In genomic region chr5:36691423-36691822, GRCm38 (mm10) we compare ENCODE assay signal across 15 mouse cellular contexts. TPM values are rescaled to one million over a fixed set of nuclear protein-coding genes. Genes with fewer than 3 reads are reported as not detected.
DNase-seq lines count a peak whose midpoint lies in the region; ATAC-seq and TF ChIP-seq lines count a peak whose summit lies in the region.
"Had no signal": no experiment of that assay in that cellular context is flagged by ENCODE, and none has a peak within 500 bp of the region (broad histone marks: within the 10 kb centered on the region; RNA-seq: fewer than 3 reads in every experiment).

No protein-coding gene starts in this region.

- H3K27ac ChIP-seq in liver, embryonic 11.5 days (ENCODE audit: low read depth, low read length), result no peak overlapping the region
- H3K27ac ChIP-seq in liver, postnatal 0 days (ENCODE audit: low read depth), result 0 out of 2 replicates have a peak overlapping the region, but pooled peaks have one; percentile 26
- H3K27ac ChIP-seq in midbrain, embryonic 13.5 days, result no peak overlapping the region
- H3K27ac ChIP-seq: kidney, embryonic 15.5 days; layer of hippocampus, adult 2 months; left cerebral cortex, adult 2 months; limb, embryonic 13.5 days had no signal

- H3K36me3 ChIP-seq in liver, embryonic 11.5 days (ENCODE audit: control insufficient read depth, insufficient read depth, low read length), result peaks cover 4% of the 10 kb centered on the region; the same call in 1 of the 2 replicates
- H3K36me3 ChIP-seq in liver, postnatal 0 days (replicated peaks; ENCODE audit: insufficient read depth, low read length), result peaks cover 8% of the 10 kb centered on the region
- H3K36me3 ChIP-seq in midbrain, embryonic 13.5 days, result peaks cover 16% of the 10 kb centered on the region

- H3K27me3 ChIP-seq in liver, embryonic 11.5 days (replicated peaks; ENCODE audit: control insufficient read depth, insufficient read depth, low read length), result no peaks in the 10 kb centered on the region
- H3K27me3 ChIP-seq in liver, postnatal 0 days (ENCODE audit: insufficient read depth, low read length), result no peaks in the 10 kb centered on the region
- no peaks in the 10 kb centered on the region for H3K27me3 ChIP-seq in midbrain, embryonic 13.5 days
- H3K27me3 ChIP-seq: kidney, embryonic 15.5 days; limb, embryonic 13.5 days had no signal

- peak; percentile 37 for DNase-seq in liver
- DNase-seq in liver, embryonic 11.5 days (ENCODE audit: low spot score), result no peak
- peak; percentile 47 to 50 for DNase-seq in adrenal gland, postnatal 36 days
- peak; percentile 31 for DNase-seq in liver, postnatal 0 days
- no peak for DNase-seq in embryo, embryonic 9.5 days (ENCODE audit: extremely low spot score)
- DNase-seq: cerebellum, adult 9-11 months; embryo, embryonic 11 days; spleen, adult 18-20 months had no signal

- H3K4me2 ChIP-seq in liver, embryonic 11.5 days, result no peak overlapping the region
- no peak overlapping the region for H3K4me2 ChIP-seq in liver, postnatal 0 days (ENCODE audit: low read depth, low read length)
- no peak overlapping the region for H3K4me2 ChIP-seq in midbrain, embryonic 13.5 days (replicated peaks)
- H3K4me2 ChIP-seq: kidney, embryonic 15.5 days; limb, embryonic 13.5 days had no signal

- no peaks in the 10 kb centered on the region for H3K9me3 ChIP-seq in liver, embryonic 11.5 days (ENCODE audit: control insufficient read depth, low read length)
- H3K9me3 ChIP-seq in liver, postnatal 0 days (ENCODE audit: low read length), result no peaks in the 10 kb centered on the region
- H3K9me3 ChIP-seq in midbrain, embryonic 13.5 days, result 0 out of 2 replicates have a peak, but pooled peaks cover 4% of the 10 kb centered on the region
- H3K9me3 ChIP-seq: limb, embryonic 13.5 days had no signal

- TF ChIP-seq CTCF in liver, postnatal 0 days (IDR thresholded peaks at IDR 0.05; ENCODE audit: low read depth), result no peak

- no peak overlapping the region for H3K9ac ChIP-seq in liver, embryonic 11.5 days (ENCODE audit: low read depth, low read length)
- H3K9ac ChIP-seq in liver, postnatal 0 days (replicated peaks), result no peak overlapping the region
- no peak overlapping the region for H3K9ac ChIP-seq in midbrain, embryonic 13.5 days (replicated peaks)
- H3K9ac ChIP-seq: kidney, embryonic 15.5 days; limb, embryonic 13.5 days had no signal

- ATAC-seq in liver, embryonic 11.5 days (replicated peaks; ENCODE audit: low FRiP score), result no peak
- 0 out of 2 replicates have a peak, but pooled peaks have one; percentile 17 for ATAC-seq in erythroid progenitor cell, adult 5-6 weeks (replicated peaks; ENCODE audit: low FRiP score, poor library complexity, severe bottlenecking)
- no peak for ATAC-seq in liver, postnatal 0 days
- ATAC-seq in midbrain, embryonic 13.5 days, result no peak
- ATAC-seq: hindbrain, embryonic 16.5 days had no signal

- 38% methylated on average over 1 of the region's 1 CpGs for WGBS in liver, embryonic 11.5 days
- 20% methylated on average over 1 of the region's 1 CpGs for WGBS in liver, postnatal 0 days (ENCODE audit: insufficient replicate concordance)
- WGBS in midbrain, embryonic 13.5 days, result 90% methylated on average over 1 of the region's 1 CpGs

- no peak for TF ChIP-seq EP300 in liver, postnatal 0 days (IDR thresholded peaks at IDR 0.05; ENCODE audit: low read depth)

- H3K4me1 ChIP-seq in liver, embryonic 11.5 days (replicated peaks; ENCODE audit: control insufficient read depth, insufficient read depth, low read length), result peaks cover 21% of the 10 kb centered on the region
- peaks cover 38% of the 10 kb centered on the region for H3K4me1 ChIP-seq in liver, postnatal 0 days (ENCODE audit: insufficient read depth)
- H3K4me1 ChIP-seq in midbrain, embryonic 13.5 days (replicated peaks), result peaks cover 33% of the 10 kb centered on the region

- H3K4me3 ChIP-seq in liver, embryonic 11.5 days (ENCODE audit: low read depth, low read length), result no peak overlapping the region
- no peak overlapping the region for H3K4me3 ChIP-seq in liver, postnatal 0 days (ENCODE audit: low read depth, low read length)
- no peak overlapping the region for H3K4me3 ChIP-seq in midbrain, embryonic 13.5 days (replicated peaks)
- H3K4me3 ChIP-seq: kidney, embryonic 15.5 days; layer of hippocampus, adult 2 months; left cerebral cortex, adult 2 months; limb, embryonic 13.5 days had no signal

RNA-seq across cellular contexts. Expression of gene D5Ertd579e, which starts 4.4 kb away (rescaled TPM):
- 19.3 TPM in 2 replicates for polyA plus RNA-seq in liver, embryonic 11.5 days (2014; fragmentation: Nextera tagmentation; extraction: Ambion mirVana)
- 10 to 100 TPM; 56.4 to 66.5 TPM for total RNA-seq in adrenal gland, postnatal 36 days (2021)
- 139 and 143 TPM in 2 replicates for total RNA-seq in erythroid progenitor cell, adult 5-6 weeks (2015; ENCODE audit: low replicate concordance)
- total RNA-seq in erythroid progenitor cell, adult 5-6 weeks (2017; ENCODE audit: low replicate concordance), result 235 and 242 TPM in 2 replicates
- polyA plus RNA-seq in liver, postnatal 0 days (2015; fragmentation: Nextera tagmentation; extraction: Ambion mirVana), result 15.9 and 18.5 TPM in 2 replicates
- 39.4 and 40.5 TPM in 2 replicates for polyA plus RNA-seq in midbrain, embryonic 13.5 days (2015; fragmentation: Nextera tagmentation; extraction: Ambion mirVana)

RNA-seq across cellular contexts. Expression of gene Bloc1s4, which starts 57.0 kb away (rescaled TPM):
- 29.1 and 30.0 TPM in 2 replicates for polyA plus RNA-seq in liver, embryonic 11.5 days (2014; fragmentation: Nextera tagmentation; extraction: Ambion mirVana)
- total RNA-seq in adrenal gland, postnatal 36 days (2021), result 10 to 100 TPM; 31.7 to 32.5 TPM
- 5.0 and 10.5 TPM in 2 replicates for total RNA-seq in erythroid progenitor cell, adult 5-6 weeks (2015; ENCODE audit: low replicate concordance)
- 7.9 and 13.1 TPM in 2 replicates for total RNA-seq in erythroid progenitor cell, adult 5-6 weeks (2017; ENCODE audit: low replicate concordance)
- polyA plus RNA-seq in liver, postnatal 0 days (2015; fragmentation: Nextera tagmentation; extraction: Ambion mirVana), result 14.6 and 17.9 TPM in 2 replicates
- 23.7 and 27.6 TPM in 2 replicates for polyA plus RNA-seq in midbrain, embryonic 13.5 days (2015; fragmentation: Nextera tagmentation; extraction: Ambion mirVana)

Comparison
In these comparisons a context has a peak if more than half of its experiments do, and no peak if none do; other contexts are left out.
1. DNase-seq: peak in liver (single experiment), adrenal gland, postnatal 36 days (2 of 2) and liver, postnatal 0 days (single experiment); none in liver, embryonic 11.5 days (single experiment) and embryo, embryonic 9.5 days (single experiment).